Mouse (Mus musculus) layer of hippocampus, adult 18-20 months (tissue): ENCODE results near the gene Lsm11. TPM values are rescaled to one million over a fixed set of nuclear protein-coding genes. Genes with fewer than 3 reads are reported as not detected.

Experiments
- DNase-seq, 2 experiments: peaks; one replicate each; pipeline ENCODE4 v3.0.0; 2022; ENCODE audit warnings: low spot score in 2 of 2
- long read RNA-seq: library from polyadenylated mRNA; stranded (forward); transcript quantifications from one replicate; pipeline ENCODE4 v2.0.0, GENCODE M21; 2021
- total RNA-seq, 2 experiments: library from RNA; stranded (reverse); gene quantifications; 2 replicates each; pipeline ENCODE4 v1.2.3; 2021

The Lsm11 gene
- 10 to 100 TPM; 24.4 to 28.8 TPM for total RNA-seq
- long read RNA-seq, full-length matches to known transcripts = 45 of 71 reads
- long read RNA-seq, partial matches to known transcripts = 1 of 71 reads
- long read RNA-seq, other reads (novel, unspliced or antisense) = 25 of 71 reads

GRCm38 (mm10) chr11:45944643-45945156 is at the start of gene Lsm11:
Gene Lsm11 (minus strand): TSS chr11:45944935.
- DNase-seq = peak; percentile 93 to 98

- no peak for DNase-seq
Observed at GRCm38 (mm10) chr11:45992087-45992486, 47.4 kb upstream of the Lsm11 start.

GRCm38 (mm10) chr11:45991604-45992003 is 46.9 kb upstream of the Lsm11 start:
- no peak for DNase-seq

DNA sequence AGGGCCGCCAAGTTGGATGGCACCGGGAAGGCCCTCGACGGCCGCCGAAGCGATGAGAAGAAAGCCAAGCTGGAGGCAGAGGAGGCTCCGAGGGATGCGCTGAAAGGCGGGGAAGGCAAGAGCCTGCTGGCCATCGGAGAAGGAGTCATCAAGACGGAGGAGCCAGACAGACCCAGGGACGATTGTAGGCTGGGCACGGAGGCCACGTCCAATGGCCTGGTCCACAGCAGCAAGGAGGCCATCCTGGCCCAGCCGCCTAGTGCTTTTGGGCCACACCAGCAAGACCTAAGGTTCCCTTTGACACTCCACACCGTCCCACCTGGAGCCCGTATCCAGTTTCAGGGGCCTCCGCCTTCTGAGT is 36.1 kb upstream of the Lsm11 start:
- DNase-seq = no peak

- peak in 1 of 2 experiments; percentile 56 for DNase-seq
Observed at GRCm38 (mm10) chr11:45979946-45980892, 35.5 kb upstream of the Lsm11 start, which contains the start of gene Sox30. Gene Sox30 (plus strand): TSS chr11:45980310.

DNA sequence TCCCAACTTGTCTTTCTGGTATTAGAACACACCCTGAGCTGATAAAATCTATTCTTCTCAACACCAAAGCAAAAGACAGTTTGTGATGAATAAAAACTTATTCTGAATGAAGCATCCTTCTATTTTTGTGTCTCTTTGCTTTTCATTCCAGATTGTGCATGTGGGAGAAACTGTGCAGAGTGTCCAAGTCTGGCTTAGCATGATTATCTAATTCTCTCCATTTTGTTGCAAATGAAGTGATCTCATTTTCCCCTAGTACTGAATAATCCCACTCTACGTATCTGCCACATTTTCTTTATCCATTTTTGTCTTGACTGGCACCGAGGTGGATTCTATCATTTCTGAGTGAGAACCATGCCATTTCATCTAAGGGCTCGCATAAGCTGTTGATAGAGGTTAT is 31.3 kb upstream of the Lsm11 start:
- DNase-seq = peak in 1 of 2 experiments; percentile 78

GRCm38 (mm10) chr11:45974466-45974865 is 29.7 kb upstream of the Lsm11 start:
- no peak for DNase-seq

- DNase-seq = no peak
Observed at GRCm38 (mm10) chr11:45973635-45974034, 28.9 kb upstream of the Lsm11 start.

DNA sequence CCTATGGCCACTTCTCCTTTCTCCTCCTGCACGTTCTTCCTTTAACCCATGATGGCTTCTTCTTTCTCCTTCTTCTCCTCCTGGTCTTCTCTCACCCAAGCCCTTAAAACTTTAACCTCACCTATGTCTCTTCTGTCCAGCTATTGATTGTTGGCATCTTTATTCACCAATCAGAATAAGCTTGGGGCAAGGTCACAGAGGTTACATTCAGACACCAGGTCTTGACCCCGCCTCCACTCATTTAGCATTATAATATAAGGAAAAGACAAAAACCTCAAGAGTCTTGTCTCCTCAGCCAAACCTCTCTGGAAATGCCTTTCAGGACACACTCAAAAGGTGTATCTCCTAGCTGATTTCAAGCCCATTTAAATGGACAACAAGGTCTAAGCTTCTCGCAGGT is 23.7 kb upstream of the Lsm11 start:
- no peak for DNase-seq

DNA sequence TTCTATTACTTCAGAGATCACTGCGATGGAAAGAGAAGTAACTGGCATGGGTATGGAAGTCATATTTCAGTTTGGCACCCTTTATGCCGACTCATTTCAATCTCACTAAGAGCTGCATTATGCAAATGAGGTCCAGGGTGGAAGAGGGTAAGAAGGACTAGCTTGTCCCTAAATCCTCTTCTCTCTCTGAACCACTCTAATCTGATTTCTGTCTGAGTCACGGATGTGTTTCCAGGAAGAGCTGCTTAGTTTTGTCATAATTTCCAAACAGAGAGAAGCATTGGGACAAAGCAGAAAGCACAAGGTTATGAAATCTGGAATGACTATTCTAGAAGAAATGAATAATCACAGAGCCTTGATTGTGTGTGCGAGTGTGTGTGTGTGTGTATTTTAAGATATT is 22.2 kb upstream of the Lsm11 start:
- DNase-seq = no peak

- no peak for DNase-seq
Observed at GRCm38 (mm10) chr11:45960003-45960402, 15.3 kb upstream of the Lsm11 start.

- DNase-seq = no peak
Observed at GRCm38 (mm10) chr11:45959598-45959997, 14.9 kb upstream of the Lsm11 start.

DNA sequence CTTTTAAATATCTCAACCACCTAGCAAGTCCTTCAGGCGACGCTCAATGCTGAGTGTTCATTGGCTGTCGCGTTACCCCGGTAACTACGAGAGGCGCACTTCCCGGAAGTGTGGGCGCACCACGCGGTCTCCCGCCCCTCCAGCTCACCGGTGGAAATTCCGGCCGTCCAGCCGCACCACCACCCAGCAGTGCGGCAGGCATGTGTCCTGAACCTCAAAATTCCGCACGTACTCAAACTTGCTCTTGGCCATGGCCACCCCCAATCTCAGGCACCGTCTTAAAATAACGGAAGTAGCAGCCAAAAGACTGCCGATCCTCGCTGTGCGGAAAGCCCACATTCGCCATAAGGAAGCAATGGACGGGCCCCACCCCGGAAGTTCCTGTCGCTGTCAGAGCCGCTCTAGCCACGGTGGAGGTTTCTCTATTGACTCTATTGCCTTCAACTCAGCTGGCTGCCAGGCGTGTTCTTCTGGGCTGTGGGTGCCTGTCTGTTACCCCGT is 10.4 kb upstream of the Lsm11 start, which contains the start of gene Thg1l:
Gene Thg1l (minus strand): TSS at position 368 of the 501 bp plus-strand sequence.
- DNase-seq = peak; percentile 86 to 96

DNA sequence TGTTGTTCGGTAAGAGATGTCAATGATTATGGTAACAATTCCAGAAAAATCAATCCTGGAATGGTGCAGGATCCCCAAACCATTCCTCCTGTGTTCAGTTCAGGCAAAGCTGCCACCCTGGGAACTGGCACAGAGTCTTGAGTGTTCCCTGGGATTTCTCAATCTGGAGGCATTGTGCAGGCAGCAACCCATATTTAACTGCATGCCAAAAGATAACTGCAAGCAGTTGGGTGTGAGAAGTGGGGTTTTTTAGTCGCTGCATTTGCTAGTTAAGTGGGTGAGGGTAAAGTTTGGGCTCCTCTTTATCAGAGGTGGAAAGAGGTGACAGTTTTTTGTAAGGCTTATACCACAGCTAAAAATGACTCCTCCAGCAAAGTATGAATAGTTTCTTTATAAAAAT is 2.8 kb upstream of the Lsm11 start:
- peak in 1 of 2 experiments; percentile 74 for DNase-seq

DNA sequence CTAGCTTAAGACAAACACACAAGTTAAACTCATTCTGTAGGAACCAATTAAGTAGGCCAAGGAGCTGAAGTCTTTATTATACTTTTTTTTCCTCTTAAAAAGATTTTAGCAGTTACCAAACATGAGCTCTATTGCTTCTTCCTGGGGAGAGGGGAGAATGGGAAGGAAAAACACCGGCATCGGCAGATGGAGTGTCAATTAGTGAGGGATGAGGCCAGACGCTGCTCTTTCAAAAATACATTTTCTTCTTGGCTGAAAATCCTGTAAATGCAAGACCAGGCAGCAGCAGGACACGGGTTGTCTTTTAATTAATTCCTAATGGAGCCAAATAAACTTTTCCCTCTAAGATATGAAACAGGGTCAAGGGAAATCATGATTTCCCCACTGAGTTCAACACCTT is 2.1 kb upstream of the Lsm11 start:
- DNase-seq = peak; percentile 25 to 60

DNA sequence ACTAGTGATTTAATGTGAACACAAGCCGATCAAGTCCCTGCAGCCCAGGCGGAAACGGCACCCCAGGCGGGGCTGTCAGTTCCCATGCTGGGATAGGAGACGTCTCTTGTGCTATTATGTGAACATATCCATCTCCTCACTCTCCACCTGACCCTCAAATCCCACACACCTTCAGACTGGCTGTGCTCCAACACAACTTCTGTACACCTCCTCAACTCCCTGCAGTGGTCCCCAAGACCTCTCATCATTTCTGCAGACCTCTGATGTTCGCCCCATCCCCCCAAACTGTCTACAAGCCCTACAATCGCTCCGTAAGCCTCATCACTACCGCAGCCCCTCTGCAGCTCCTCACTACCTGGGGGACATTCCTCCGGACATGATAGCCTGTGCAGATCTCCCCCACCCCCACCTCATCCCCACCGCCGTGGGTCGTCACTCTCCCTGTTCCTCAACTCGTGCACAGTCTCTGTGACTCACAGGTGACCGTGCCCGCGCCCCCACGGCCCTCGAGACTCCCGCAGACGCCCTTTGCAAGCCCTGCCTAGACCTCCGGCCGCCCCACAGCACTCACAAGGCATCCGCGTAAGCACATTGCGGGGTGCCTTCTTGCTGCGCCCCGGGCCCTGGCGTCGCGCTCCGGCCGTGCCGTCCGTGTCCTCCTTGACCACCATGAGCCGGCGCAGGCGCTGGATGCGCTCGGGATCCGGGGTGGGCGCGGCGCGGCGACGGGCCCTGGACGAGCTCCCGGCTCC is 668 bp downstream of the Lsm11 start:
- DNase-seq = no peak

DNA sequence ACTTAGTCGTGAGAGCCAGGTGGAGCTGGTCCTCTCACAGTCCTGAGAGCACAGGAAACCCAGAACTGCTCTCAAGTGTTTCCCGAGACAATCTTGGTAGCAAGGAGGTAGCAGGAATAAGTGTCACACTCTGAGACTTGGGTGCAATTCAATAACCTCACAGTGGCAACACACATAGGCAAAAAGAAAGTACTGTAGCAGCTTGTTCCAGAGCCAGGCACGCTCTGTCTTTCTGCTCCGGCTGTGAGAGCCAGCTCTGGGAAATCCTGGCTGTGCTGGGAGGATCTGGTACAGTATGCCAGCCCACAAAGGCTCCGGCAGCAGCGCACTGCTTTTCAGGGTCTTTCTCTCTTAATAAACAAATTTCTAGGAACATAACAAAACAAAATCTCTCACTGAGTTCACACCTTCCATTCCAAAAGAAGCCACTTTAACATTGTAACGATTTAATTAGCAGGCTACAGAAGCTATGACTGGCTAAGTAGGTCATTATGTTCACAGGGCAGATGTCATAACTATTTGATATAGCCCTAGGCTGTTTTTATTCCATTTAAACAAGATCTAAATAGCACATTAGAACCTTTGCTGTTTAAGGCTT is 1.5 kb downstream of the Lsm11 start:
- DNase-seq = peak; percentile 35 to 73

GRCm38 (mm10) chr11:45942281-45942680 is 2.5 kb downstream of the Lsm11 start:
- no peak for DNase-seq

- no peak for DNase-seq
Observed at GRCm38 (mm10) chr11:45938917-45939316, 5.8 kb downstream of the Lsm11 start.

GRCm38 (mm10) chr11:45937478-45937877 is 7.3 kb downstream of the Lsm11 start:
- DNase-seq = no peak

GRCm38 (mm10) chr11:45932771-45933170 is 12.0 kb downstream of the Lsm11 start:
- no peak for DNase-seq
